Mouse (Mus musculus) inflammation-experienced regulatory T-cells, adult 16 weeks (primary cell): ENCODE results near the gene Gal3st2c. TPM values are rescaled to one million over a fixed set of nuclear protein-coding genes. Genes with fewer than 3 reads are reported as not detected.

ENCODE experiments used
- polyA plus RNA-seq: library from polyadenylated mRNA; unstranded; fragments of 100-300 nt; shearing (Covaris generic); gene quantifications from one replicate; pipeline ENCODE4 v1.2.1, GENCODE M21; 2017

Gene Gal3st2c
- polyA plus RNA-seq: 0.06 TPM

DNA sequence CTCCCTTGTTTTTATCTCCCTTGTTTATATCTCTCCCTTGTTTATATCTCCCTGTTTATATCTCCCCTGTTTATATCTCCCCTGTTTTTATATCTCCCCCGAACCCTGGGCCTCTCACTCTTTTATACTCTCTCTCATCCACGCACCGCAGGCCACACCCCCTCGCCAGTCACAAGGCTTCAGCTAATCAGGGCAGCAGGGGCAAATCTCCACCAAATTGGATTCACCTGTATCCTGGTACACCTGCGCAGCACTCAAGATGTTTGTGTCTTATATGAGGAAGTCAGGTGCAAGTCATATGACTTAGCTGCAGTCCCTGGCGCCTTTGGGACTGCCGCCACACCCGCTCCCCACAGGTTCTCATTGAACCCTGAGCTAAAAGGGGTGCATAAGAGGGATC lies at the start of gene Gal3st2c:
TSS of gene Gal3st2c (plus strand) at position 301 of the 400 bp plus-strand sequence.

GRCm38 (mm10) chr1:94020151-94020550 lies 29.8 kb downstream of the Gal3st2c start, which contains the start of gene Neu4:
Gene Neu4, plus strand, starts transcription at chr1:94020451.

GRCm38 (mm10) chr1:94052373-94052772 lies 62.1 kb downstream of the Gal3st2c start, which contains the start of gene Pdcd1:
Gene Pdcd1, minus strand, starts transcription at chr1:94052553.

Other genes starting within 250 kb of the Gal3st2c start
- 127 TPM for gene Atg4b, start 239.0 kb upstream of the Gal3st2c start, polyA plus RNA-seq
- 20.2 TPM for gene Thap4, start 235.6 kb upstream of the Gal3st2c start, polyA plus RNA-seq
- gene Dtymk, start 188.6 kb upstream of the Gal3st2c start, polyA plus RNA-seq: 149 TPM
- 39.5 TPM for gene Ing5, start 186.5 kb upstream of the Gal3st2c start, polyA plus RNA-seq
- gene D2hgdh, start 165.6 kb upstream of the Gal3st2c start, polyA plus RNA-seq: 33.9 TPM
- gene Gal3st2, start 129.2 kb upstream of the Gal3st2c start, polyA plus RNA-seq: not detected
- 0.17 TPM for gene Gal3st2b, start 72.2 kb upstream of the Gal3st2c start, polyA plus RNA-seq
- gene Neu4, start 29.9 kb downstream of the Gal3st2c start, polyA plus RNA-seq: not detected
- gene Pdcd1, start 62.0 kb downstream of the Gal3st2c start, polyA plus RNA-seq: 273 TPM